Mouse (Mus musculus): Measurements from ENCODE around the gene Ltn1. TPM values are rescaled to one million over a fixed set of nuclear protein-coding genes. Genes with fewer than 3 reads are reported as not detected.

The Ltn1 gene
- total RNA-seq, 2 experiments from 2014 or later, result 28.5 to 31.2 TPM

GRCm38 (mm10) chr16:87405001-87405400, 27.4 kb downstream of the Ltn1 start:
- peak; percentile 99 for ATAC-seq (replicated peaks; ENCODE audit: poor library complexity, severe bottlenecking)

- ATAC-seq (replicated peaks; ENCODE audit: poor library complexity, severe bottlenecking), result peak; percentile 95
Measured at GRCm38 (mm10) chr16:87393813-87394548, 38.4 kb downstream of the Ltn1 start.

- no peak for ATAC-seq (replicated peaks; ENCODE audit: poor library complexity, severe bottlenecking)
Measured at GRCm38 (mm10) chr16:87387444-87387977, 44.9 kb downstream of the Ltn1 start.

DNA sequence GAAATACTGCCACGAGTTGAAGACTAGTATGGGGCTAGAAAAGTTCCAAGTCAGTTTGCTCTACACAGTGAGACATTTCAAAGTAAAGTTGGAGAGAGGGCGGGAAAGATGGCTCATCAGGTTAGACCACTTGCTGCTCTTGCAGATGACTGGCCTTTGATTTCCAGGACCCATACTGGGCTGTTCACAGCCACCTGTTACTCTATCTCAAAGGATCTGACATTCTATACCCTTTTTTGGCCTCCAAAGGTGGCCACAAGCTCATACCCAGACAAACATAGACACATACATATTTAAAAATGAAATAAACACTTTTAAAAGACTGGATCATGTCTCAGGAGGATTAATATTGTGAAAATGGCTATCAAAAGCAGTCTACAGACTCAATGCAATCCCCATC, 48.0 kb downstream of the Ltn1 start:
- no peak for ATAC-seq (replicated peaks; ENCODE audit: poor library complexity, severe bottlenecking)

GRCm38 (mm10) chr16:87382996-87383395, 49.4 kb downstream of the Ltn1 start:
- ATAC-seq (replicated peaks; ENCODE audit: poor library complexity, severe bottlenecking), result no peak

DNA sequence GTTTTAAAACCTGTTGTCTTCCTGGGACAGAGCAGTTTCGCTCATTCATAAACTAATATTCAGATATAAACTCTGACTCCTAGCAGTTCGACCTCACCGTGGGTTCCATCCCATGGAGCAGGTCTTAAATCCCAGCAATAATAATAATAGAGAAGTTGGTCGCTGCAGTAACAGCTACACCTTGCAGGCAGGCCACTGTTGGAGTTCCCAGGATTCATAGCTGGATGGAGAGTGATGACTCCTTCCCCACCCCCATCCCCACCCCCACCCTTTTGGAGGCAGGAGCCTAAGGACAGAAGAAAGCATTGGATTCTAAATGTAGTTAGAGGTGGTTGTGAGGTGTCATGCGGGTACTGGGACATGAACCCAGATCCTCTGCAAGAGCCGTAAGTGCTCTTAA, 66.0 kb downstream of the Ltn1 start:
- no peak for ATAC-seq (replicated peaks; ENCODE audit: poor library complexity, severe bottlenecking)

DNA sequence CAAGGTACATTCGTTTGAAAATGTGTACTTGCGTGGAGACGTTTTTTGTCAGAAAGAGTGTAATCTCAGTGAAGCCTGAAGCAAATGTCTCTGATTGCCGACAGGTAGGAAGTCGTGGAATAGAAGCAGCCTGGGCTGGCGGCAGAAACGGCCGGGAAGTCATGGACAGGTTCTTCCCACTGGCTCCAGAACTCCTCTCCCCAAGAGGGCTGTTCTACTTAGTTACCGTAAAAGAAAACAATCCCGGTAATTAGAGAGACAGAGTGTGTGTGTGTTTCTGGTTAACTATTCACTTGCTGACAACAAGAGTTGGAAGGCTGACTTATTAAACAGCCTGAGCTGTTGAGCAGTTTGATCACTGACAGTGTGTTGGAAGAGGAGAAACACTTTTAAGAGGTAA, 66.4 kb downstream of the Ltn1 start:
- ATAC-seq (replicated peaks; ENCODE audit: poor library complexity, severe bottlenecking), result no peak

- ATAC-seq (replicated peaks; ENCODE audit: poor library complexity, severe bottlenecking), result no peak
Measured at GRCm38 (mm10) chr16:87364231-87364630, 68.2 kb downstream of the Ltn1 start.

GRCm38 (mm10) chr16:87360096-87360495, 72.3 kb downstream of the Ltn1 start:
- ATAC-seq (replicated peaks; ENCODE audit: poor library complexity, severe bottlenecking), result no peak

- no peak for ATAC-seq (replicated peaks; ENCODE audit: poor library complexity, severe bottlenecking)
Measured at GRCm38 (mm10) chr16:87354748-87355147, 77.7 kb downstream of the Ltn1 start.

DNA sequence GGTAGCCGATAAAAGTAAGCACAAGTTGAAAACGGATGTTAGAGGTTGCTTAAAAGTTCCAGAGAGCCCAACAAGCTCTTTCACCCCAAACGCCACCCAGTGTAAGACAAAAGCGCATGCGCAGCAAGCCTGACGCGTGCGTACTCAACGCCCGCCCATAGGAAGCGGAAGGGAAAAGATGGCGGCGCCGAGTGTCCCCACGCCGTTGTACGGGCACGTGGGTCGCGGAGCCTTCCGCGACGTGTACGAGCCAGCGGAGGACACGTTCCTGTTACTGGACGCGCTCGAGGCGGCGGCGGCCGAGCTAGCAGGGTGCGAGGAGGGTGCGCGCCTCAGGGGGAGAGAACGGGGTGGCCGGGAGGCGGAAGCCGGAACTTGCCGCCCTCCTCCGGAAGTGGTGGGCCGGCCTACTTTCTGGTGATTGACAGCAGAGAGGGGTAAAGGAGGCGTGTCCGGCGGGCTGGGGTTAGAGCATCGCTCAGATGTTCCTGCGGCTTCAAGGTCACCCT, 78.3 kb downstream of the Ltn1 start, which contains the start of gene N6amt1:
Gene N6amt1, plus strand, starts transcription at position 111 of the 509 bp plus-strand sequence.
- ATAC-seq (replicated peaks; ENCODE audit: poor library complexity, severe bottlenecking), result peak; percentile 98

- ATAC-seq (replicated peaks; ENCODE audit: poor library complexity, severe bottlenecking), result no peak
Measured at GRCm38 (mm10) chr16:87353605-87354004, 78.8 kb downstream of the Ltn1 start.

- no peak for ATAC-seq (replicated peaks; ENCODE audit: poor library complexity, severe bottlenecking)
Measured at GRCm38 (mm10) chr16:87351386-87352105, 80.9 kb downstream of the Ltn1 start.

DNA sequence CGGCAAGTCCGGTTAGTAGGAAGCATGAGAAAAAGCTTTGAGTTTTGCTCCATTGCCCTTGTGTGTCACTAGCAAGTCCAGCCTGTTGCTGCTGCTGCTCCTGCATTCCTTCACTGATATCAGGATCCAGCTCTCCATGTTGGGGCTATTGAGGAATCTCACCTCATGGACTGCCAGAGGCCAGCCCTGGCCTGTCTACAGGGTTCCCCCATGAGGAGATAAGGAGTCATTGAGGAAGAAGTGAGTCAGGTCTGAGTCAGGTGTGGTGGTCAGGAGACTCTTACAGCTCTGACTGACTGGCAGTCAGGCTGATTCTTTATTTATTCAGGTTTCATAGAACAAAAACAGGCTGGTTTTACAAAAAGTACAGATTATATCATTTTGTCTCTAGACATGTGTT, 84.3 kb downstream of the Ltn1 start:
- ATAC-seq (replicated peaks; ENCODE audit: poor library complexity, severe bottlenecking), result no peak

GRCm38 (mm10) chr16:87341043-87341572, 91.3 kb downstream of the Ltn1 start:
- no peak for ATAC-seq (replicated peaks; ENCODE audit: poor library complexity, severe bottlenecking)

GRCm38 (mm10) chr16:87334756-87335155, 97.7 kb downstream of the Ltn1 start:
- ATAC-seq (replicated peaks; ENCODE audit: poor library complexity, severe bottlenecking), result no peak

- ATAC-seq (replicated peaks; ENCODE audit: poor library complexity, severe bottlenecking), result no peak
Measured at GRCm38 (mm10) chr16:87329986-87330385, 102.4 kb downstream of the Ltn1 start.

Measured in granulocyte monocyte progenitor cell, adult 5-6 weeks (primary cell).